Mouse (Mus musculus) heart, adult 2 months (tissue): ENCODE data around the gene Mypop.

Experiments
- CTCF ChIP-seq: fragments of 200-600 bp; IDR thresholded peaks from 2 replicates; pipeline ENCODE4 v1.8.1; 2022; ENCODE audit warnings: antibody characterized with exemption, mild to moderate bottlenecking, moderate library complexity
- EP300 ChIP-seq: fragments of 200-500 bp; IDR thresholded peaks from 2 replicates; pipeline ENCODE4 v1.6.1; 2011; ENCODE audit warnings: low read depth, low read length, control low read depth; ENCODE audit not compliant: insufficient read depth

- TF ChIP-seq EP300 (no peak), CTCF (no peak)
Observed at GRCm38 (mm10) chr7:18992294-18992675, 1.2 kb downstream of the Mypop start.
